Mouse (Mus musculus) limb, embryonic 14.5 days (tissue): ENCODE measurements around the gene Tbc1d15. TPM values are rescaled to one million over a fixed set of nuclear protein-coding genes. Genes with fewer than 3 reads are reported as not detected.
"Not testable (repeated sequence)": the region's sequence is repeated elsewhere in the genome, so short reads cannot be mapped to it uniquely, and the experiment has no call there.

Source experiments
- ATAC-seq: fragments of 200-750 bp; cut with Nextera tagmentation; 2 replicates; pipeline ENCODE4 v1.8.0; 2017; ENCODE audit warnings: low read depth, moderate number of reproducible peaks, moderate TSS enrichment; ENCODE audit not compliant: low FRiP score
- DNase-seq: peaks from one replicate; pipeline ENCODE4 v3.0.0-alpha.2; 2015; ENCODE audit warnings: low spot score
- H3K27ac ChIP-seq: fragments of 300-500 bp; sonication (generic); replicated peaks from 2 replicates; pipeline ENCODE4 v1.5.1; 2014; ENCODE audit warnings: low read depth, mild to moderate bottlenecking, low read length, moderate library complexity, mixed read lengths
- H3K27me3 ChIP-seq: fragments of 300-500 bp; sonication (generic); 2 replicates; pipeline ENCODE4 v1.6.1; 2014; ENCODE audit warnings: low read length, mixed read lengths; ENCODE audit not compliant: control insufficient read depth, insufficient read depth
- H3K36me3 ChIP-seq: fragments of 300-500 bp; sonication (generic); 2 replicates; pipeline ENCODE4 v1.6.1; 2014; ENCODE audit warnings: mild to moderate bottlenecking, low read length, moderate library complexity, mixed read lengths; ENCODE audit not compliant: control insufficient read depth, insufficient read depth
- H3K4me1 ChIP-seq: fragments of 300-500 bp; sonication (generic); 2 replicates; pipeline ENCODE4 v1.6.1; 2014; ENCODE audit warnings: antibody characterized with exemption, low read length, mixed read lengths; ENCODE audit not compliant: control insufficient read depth, insufficient read depth
- H3K4me2 ChIP-seq: fragments of 300-500 bp; sonication (generic); replicated peaks from 2 replicates; pipeline ENCODE4 v1.6.1; 2014; ENCODE audit warnings: low read depth, mild to moderate bottlenecking, low read length, moderate library complexity; ENCODE audit not compliant: severe bottlenecking
- H3K4me3 ChIP-seq: fragments of 300-500 bp; sonication (generic); replicated peaks from 2 replicates; pipeline ENCODE4 v1.5.1; 2014; ENCODE audit warnings: low read length
- H3K9ac ChIP-seq: fragments of 300-500 bp; sonication (generic); 2 replicates; pipeline ENCODE4 v1.6.1; 2014; ENCODE audit warnings: mild to moderate bottlenecking, low read depth, low read length, moderate library complexity; ENCODE audit not compliant: severe bottlenecking
- H3K9me3 ChIP-seq: fragments of 300-500 bp; sonication (generic); 2 replicates; pipeline ENCODE4 v1.6.1; 2016; ENCODE audit warnings: low read length; ENCODE audit not compliant: control insufficient read depth
- POLR2A ChIP-seq: fragments of 200-500 bp; IDR thresholded peaks from 2 replicates; pipeline ENCODE4 v1.8.0; 2012; ENCODE audit warnings: inconsistent platforms, mild to moderate bottlenecking, moderate library complexity, borderline replicate concordance; ENCODE audit not compliant: insufficient read depth, insufficient read length; ENCODE audit errors: extremely low read depth
- WGBS: fragments of 180-500 bp; shearing (Covaris S2); extraction: QIAGEN DNeasy Blood & Tissue Kit; methylation state at CpG from one replicate; pipeline ENCODE4 v1.1.7; 2014; 5-methylcytosine and 5-hydroxymethylcytosine counted together
- polyA plus RNA-seq, 2 experiments: library from polyadenylated mRNA; depleted of rRNA in 1 of 2; stranded (reverse) in 1 of 2; unstranded in 1 of 2; fragments of >200 nt; fragmentation: Nextera tagmentation in 1 of 2; extraction: Ambion mirVana in 1 of 2; gene quantifications; 2 replicates each; pipeline versions ENCODE4 v1.2.1 to v1.2.3; 2012 to 2014

Tbc1d15 gene
- polyA plus RNA-seq, 2 experiments, result 36.4 to 67.4 TPM

- Histone ChIP-seq H3K27ac (no peak within 1 kb of the TSS), H3K27me3 (no peaks in the 10 kb centered on the region), H3K9me3 (no peaks in the 10 kb centered on the region), H3K4me3 (no peak within 1 kb of the TSS), H3K36me3 (no peaks in the 10 kb centered on the region), H3K9ac (no peak within 1 kb of the TSS), H3K4me1 (no peaks in the 10 kb centered on the region), H3K4me2 (no peak within 1 kb of the TSS)
- WGBS, result 9% methylated on average over 9 of the region's 9 CpGs
- ATAC-seq (peak; percentile 63; the same call in 1 of the 2 replicates), DNase-seq (peak; percentile 86)
- TF ChIP-seq POLR2A, result no peak
These were observed 66.6 kb downstream of the Tbc1d15 start, which contains the start of gene Tph2 for GRCm38 (mm10) chr10:115184697-115185096. Gene Tph2, minus strand, starts transcription at chr10:115185022.

- 69% methylated on average over 3 of the region's 3 CpGs for WGBS
- TF ChIP-seq POLR2A, result no peak
These were observed 70.2 kb downstream of the Tbc1d15 start for GRCm38 (mm10) chr10:115181034-115181433.

GRCm38 (mm10) chr10:115178019-115178418 is 73.2 kb downstream of the Tbc1d15 start:
- 60% methylated on average over 6 of the region's 6 CpGs for WGBS
- ATAC-seq, H3K27me3 ChIP-seq, H3K4me2 ChIP-seq, DNase-seq, H3K9me3 ChIP-seq, H3K27ac ChIP-seq, H3K36me3 ChIP-seq, H3K4me1 ChIP-seq, H3K9ac ChIP-seq, H3K4me3 ChIP-seq: not testable (repeated sequence)

More at GRCm38 (mm10) chr10:115181034-115181433, 70.2 kb downstream of the Tbc1d15 start:
- H3K27ac ChIP-seq, result no peak overlapping the region
- H3K27me3 ChIP-seq, result no peaks in the 10 kb centered on the region
- H3K4me1 ChIP-seq, result no peaks in the 10 kb centered on the region
- H3K4me3 ChIP-seq, result no peak overlapping the region
- no peaks in the 10 kb centered on the region for H3K9me3 ChIP-seq
- DNase-seq, result no peak
- no peak for ATAC-seq
- H3K4me2 ChIP-seq, result no peak overlapping the region
- H3K36me3 ChIP-seq, result no peaks in the 10 kb centered on the region
- no peak overlapping the region for H3K9ac ChIP-seq

- no peak for ATAC-seq
- no peak for DNase-seq
- H3K4me2 ChIP-seq, result no peak overlapping the region
- WGBS, result 48% methylated on average over 12 of the region's 12 CpGs
- no peaks in the 10 kb centered on the region for H3K36me3 ChIP-seq
- H3K4me3 ChIP-seq, result no peak overlapping the region
- H3K27me3 ChIP-seq, result no peaks in the 10 kb centered on the region
- no peak overlapping the region for H3K27ac ChIP-seq
- no peak for TF ChIP-seq POLR2A
- H3K9ac ChIP-seq, result no peak overlapping the region
- no peaks in the 10 kb centered on the region for H3K4me1 ChIP-seq
- no peaks in the 10 kb centered on the region for H3K9me3 ChIP-seq
These were observed 75.7 kb downstream of the Tbc1d15 start for GRCm38 (mm10) chr10:115175591-115175991.

GRCm38 (mm10) chr10:115173336-115173735 is 77.9 kb downstream of the Tbc1d15 start:
- Histone ChIP-seq H3K4me2 (no peak overlapping the region), H3K4me1 (0 out of 2 replicates have a peak, but pooled peaks cover 2% of the 10 kb centered on the region), H3K4me3 (no peak overlapping the region), H3K27me3 (no peaks in the 10 kb centered on the region), H3K27ac (no peak overlapping the region), H3K36me3 (no peaks in the 10 kb centered on the region), H3K9ac (no peak overlapping the region), H3K9me3 (no peaks in the 10 kb centered on the region)
- ATAC-seq (no peak), DNase-seq (no peak)
- no peak for TF ChIP-seq POLR2A
- WGBS, result 76% methylated on average over 10 of the region's 10 CpGs

GRCm38 (mm10) chr10:115171351-115171818 is 79.9 kb downstream of the Tbc1d15 start:
- H3K27ac ChIP-seq, result no peak overlapping the region
- ATAC-seq (peak; percentile 55), DNase-seq (peak; percentile 38)
- H3K36me3 ChIP-seq, result no peaks in the 10 kb centered on the region
- no peak for TF ChIP-seq POLR2A
- no peak overlapping the region for H3K4me3 ChIP-seq
- no peaks in the 10 kb centered on the region for H3K9me3 ChIP-seq
- H3K4me1 ChIP-seq, result 0 out of 2 replicates have a peak, but pooled peaks cover 2% of the 10 kb centered on the region
- 48% methylated on average over 8 of the region's 8 CpGs for WGBS
- H3K27me3 ChIP-seq, result no peaks in the 10 kb centered on the region
- no peak overlapping the region for H3K4me2 ChIP-seq
- no peak overlapping the region for H3K9ac ChIP-seq
